Mouse (Mus musculus) embryo, embryonic 10.5 days (tissue): ENCODE data around the gene Gprc5a.
A peak's percentile ranks its signal among the peaks of the same experiment; 100 is the strongest.

Experiments used
- DNase-seq: peaks from one replicate; pipeline ENCODE4 v3.0.0-alpha.2; 2015; ENCODE audit warnings: low spot score

The Gprc5a gene

GRCm38 (mm10) chr6:135065236-135065957 is at the start of gene Gprc5a:
TSS of gene Gprc5a (plus strand) at chr6:135065651.
- peak; percentile 82 for DNase-seq

GRCm38 (mm10) chr6:135017211-135017610 is 48.2 kb upstream of the Gprc5a start:
- DNase-seq: no peak

- DNase-seq: no peak
These were observed 45.9 kb upstream of the Gprc5a start for GRCm38 (mm10) chr6:135019564-135019963.

DNA sequence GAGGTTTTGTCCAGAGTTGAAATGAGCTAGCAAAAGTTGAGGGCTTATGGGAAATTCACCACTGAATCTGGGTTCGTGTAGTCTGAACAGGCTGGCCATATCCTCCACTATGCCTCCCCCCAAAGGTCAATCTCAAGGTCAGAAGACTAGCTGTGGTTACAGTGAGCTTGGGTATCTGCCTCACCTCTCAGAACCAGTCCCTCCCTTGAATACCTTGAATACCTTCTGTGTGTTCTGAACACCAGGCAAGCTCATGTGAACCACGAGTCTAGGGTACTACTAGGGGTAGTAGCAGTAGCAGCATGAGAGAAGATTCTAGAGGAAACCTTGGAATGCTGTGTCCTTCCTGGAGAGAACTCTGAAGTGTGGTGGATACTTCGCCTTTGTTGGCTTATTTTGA is 43.8 kb upstream of the Gprc5a start:
- DNase-seq: no peak

DNA sequence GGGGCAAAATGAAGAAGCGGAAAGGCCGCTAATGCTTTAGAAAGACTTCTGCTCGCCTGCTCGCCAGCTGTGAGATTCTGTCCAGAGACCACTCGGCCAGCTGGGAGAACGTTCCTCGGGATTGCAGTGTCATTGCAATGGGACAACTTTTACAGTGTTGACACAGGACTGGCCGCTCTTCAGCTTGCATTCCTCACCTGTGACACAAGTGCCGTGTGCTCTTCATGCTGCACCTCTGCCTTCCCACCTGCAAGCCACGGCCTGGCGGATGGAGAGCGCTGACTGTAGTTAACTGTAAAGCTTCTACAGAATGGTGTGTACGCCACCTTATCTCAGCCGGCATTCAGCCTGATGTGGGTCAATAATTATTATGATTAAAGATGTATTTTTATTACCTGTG is 42.1 kb upstream of the Gprc5a start:
- no peak for DNase-seq

DNA sequence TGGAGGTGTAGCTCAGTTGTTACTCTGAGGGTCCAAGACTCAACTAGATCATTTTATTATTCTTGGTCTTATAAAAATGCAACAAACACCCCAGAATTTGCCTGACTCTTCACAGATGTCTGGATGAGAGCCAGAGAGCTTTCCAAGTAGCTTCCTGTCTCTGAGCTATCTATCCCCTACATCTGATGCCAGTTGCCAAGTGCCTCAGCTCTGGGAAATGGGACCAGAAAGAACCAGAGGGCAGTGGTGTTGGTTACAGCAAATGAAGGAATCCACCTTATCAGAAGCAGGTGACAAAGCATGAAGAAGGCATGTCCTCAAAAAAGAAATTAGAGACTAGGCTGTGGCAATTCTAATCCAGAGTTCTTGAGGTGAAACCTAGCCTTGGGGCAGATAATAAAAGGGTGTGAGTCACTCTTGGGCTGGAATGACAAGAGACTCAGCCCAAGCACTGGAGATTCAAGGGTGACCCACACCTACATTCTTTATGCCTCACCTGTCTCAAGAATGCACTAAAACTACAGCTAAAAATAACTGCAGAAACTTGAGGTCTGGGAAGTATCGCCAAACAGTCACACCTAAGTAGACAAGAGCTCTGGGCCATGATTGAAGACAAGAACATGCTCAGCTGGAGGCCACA is 40.5 kb upstream of the Gprc5a start:
- DNase-seq: no peak

- DNase-seq: peak; percentile 58
These were observed 39.2 kb upstream of the Gprc5a start for GRCm38 (mm10) chr6:135026232-135026631.

- DNase-seq: no peak
These were observed 38.7 kb upstream of the Gprc5a start for GRCm38 (mm10) chr6:135026755-135027154.

DNA sequence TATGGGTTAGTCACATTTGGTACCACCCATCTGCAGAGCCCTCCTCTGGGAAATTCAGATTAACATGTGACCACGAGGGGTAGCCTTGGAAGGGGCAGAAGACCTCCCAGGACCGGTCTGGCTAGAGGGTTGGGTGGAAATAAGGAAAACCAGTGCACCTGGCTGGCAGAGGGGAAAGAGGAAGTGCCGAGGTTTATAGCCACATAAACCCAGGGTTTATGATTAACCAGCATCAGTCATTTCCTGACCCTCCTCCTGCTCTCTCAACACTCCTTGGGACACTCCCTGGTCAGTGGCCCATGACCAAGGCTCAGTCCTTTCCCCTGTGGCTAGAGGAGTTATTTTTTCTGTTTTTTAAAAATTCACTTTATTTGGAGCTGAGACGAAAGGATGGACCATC is 36.2 kb upstream of the Gprc5a start:
- no peak for DNase-seq

DNA sequence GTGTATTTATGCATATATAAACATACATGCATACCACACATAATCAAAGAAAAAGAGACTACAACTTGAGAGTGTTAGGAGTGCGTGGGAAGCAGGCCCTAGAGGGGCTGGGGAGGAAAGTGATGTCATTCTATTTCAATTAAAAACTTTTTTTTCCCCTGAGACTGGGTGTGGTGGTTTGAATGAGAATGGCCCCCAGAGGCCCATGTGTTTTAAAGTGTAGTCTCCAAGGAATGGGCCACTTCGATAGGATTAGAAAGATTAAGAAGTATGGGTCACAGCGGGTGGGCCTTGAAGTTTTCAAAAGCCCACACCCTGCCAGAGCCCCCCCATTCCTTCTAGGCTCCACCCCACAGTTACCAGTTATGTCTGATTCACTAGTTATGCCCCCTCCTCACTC is 26.8 kb upstream of the Gprc5a start:
- DNase-seq: no peak

- DNase-seq: peak; percentile 24
These were observed 25.1 kb upstream of the Gprc5a start for GRCm38 (mm10) chr6:135040275-135040871.

DNA sequence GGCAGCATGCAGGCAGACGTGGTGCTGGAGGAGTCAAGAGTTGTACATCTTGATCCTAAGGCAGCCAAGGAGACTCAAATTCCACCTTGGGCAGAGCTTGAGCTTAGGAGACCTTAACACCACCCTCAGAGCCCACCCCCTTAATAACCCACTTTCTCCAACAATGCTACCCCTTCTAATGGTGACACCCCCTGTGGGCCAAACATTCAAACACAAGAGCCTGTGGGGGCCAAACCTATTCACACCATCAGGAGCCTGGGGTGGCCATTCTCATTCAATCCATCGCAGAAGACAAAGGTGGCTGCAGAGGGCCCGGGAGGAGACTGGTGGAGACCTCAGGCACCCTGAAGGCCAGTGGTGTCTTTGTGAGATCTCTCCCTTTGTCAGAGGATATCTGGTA is 23.5 kb upstream of the Gprc5a start:
- DNase-seq: no peak

DNA sequence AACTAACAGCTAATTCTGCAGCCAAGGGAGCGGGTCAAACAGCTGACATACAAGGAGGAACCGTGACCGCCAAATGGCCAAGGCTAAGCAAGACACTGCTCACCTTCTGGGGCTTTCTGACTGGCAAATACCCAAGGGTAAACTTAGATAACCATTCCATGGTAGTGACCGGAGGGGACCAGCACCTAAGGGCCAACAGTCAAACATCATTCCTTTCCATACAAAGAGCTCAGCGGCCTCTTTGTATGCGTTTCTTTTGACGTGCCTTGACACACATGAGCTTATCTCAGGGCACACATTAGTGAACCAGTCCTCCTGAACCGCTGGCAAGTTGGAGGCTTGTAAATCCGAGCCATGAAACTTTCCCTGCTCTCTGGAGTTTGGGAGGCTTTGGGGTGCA is 18.2 kb upstream of the Gprc5a start:
- DNase-seq: no peak

DNA sequence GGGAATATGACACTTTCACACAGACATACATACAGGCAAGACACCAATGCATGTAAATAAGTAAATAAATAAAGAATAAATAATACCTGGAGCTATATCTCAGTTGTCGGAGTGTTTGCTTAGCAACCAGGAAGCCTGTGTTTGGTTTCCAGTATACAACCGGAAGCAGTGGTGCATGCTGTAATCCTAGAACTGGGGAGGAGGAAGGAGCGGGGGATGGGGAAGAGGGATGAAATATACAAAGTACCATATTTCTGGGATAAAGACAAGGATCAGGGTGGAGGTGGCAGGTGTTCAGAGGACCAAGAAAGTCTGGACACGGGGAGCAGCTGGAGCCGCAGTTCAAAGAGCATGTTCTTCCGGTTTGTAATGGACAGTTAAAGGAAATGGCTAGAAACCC is 16.9 kb upstream of the Gprc5a start:
- no peak for DNase-seq

GRCm38 (mm10) chr6:135048956-135049355 is 16.5 kb upstream of the Gprc5a start:
- DNase-seq: no peak

DNA sequence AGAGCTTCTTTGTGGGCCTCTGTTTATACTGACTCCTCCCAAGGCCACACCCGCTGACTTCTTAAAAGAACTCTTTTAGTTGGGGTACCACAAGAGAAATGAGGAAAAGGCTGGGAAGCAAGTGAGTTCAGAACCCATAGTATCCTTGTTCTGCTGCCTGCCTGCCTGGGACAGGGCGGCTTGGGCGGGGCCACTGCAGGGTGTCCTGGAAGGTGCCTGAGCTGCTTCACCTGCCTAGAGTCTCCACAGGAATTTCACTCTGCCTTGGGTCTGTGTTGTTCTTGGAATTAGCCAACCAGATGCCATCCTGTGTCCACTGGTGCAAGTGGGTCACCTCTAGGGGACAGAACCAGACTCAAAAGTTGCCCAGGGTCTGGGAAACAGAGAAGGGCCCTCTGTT is 11.7 kb upstream of the Gprc5a start:
- no peak for DNase-seq

- DNase-seq: no peak
These were observed 9.6 kb upstream of the Gprc5a start for GRCm38 (mm10) chr6:135055882-135056281.

GRCm38 (mm10) chr6:135060728-135061127 is 4.7 kb upstream of the Gprc5a start:
- DNase-seq: no peak

- DNase-seq: no peak
These were observed 830 bp upstream of the Gprc5a start for GRCm38 (mm10) chr6:135064621-135065020.

GRCm38 (mm10) chr6:135066795-135067445 is 1.5 kb downstream of the Gprc5a start:
- DNase-seq: peak; percentile 30

DNA sequence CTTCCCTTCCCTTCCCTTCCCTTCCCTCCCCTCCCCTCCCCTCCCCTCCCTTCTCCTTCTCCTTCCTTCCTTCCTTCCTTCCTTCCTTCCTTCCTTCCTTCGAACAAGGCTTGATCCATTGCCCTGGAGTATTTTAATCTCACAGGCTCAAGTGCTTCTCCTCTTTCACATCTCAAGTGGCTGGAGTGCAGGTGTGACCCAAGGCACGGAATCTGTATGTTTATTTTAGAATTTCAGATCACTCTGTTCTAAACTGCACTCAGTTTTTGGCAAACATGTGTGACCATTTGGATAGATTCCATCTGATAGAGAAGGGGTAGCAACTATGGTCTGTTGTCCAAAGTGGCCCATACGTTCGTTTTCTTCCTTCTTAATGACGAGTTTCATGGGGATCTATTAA is 2.8 kb downstream of the Gprc5a start:
- no peak for DNase-seq

- no peak for DNase-seq
These were observed 4.4 kb downstream of the Gprc5a start for GRCm38 (mm10) chr6:135069856-135070255.

GRCm38 (mm10) chr6:135070347-135070746 is 4.9 kb downstream of the Gprc5a start:
- DNase-seq: no peak
